Mouse (Mus musculus): Measurements from ENCODE around the gene Dgka.

The Dgka gene

GRCm38 (mm10) chr10:128744680-128745601, at the start of gene Dgka:
TSS of gene Dgka (minus strand) at chr10:128744855.
- DNase-seq (ENCODE audit: low spot score), result no peak

- no peak for DNase-seq (ENCODE audit: low spot score)
Observed at GRCm38 (mm10) chr10:128794391-128794790, 49.7 kb upstream of the Dgka start.

GRCm38 (mm10) chr10:128793258-128793657, 48.6 kb upstream of the Dgka start:
- no peak for DNase-seq (ENCODE audit: low spot score)

- no peak for DNase-seq (ENCODE audit: low spot score)
Observed at GRCm38 (mm10) chr10:128792041-128792440, 47.4 kb upstream of the Dgka start.

- DNase-seq (ENCODE audit: low spot score), result no peak
Observed at GRCm38 (mm10) chr10:128790398-128791124, 45.9 kb upstream of the Dgka start, which contains the start of gene Mmp19. TSS of gene Mmp19 (plus strand) at chr10:128790910.

- no peak for DNase-seq (ENCODE audit: low spot score)
Observed at GRCm38 (mm10) chr10:128780200-128780599, 35.5 kb upstream of the Dgka start.

GRCm38 (mm10) chr10:128779011-128779795, 34.5 kb upstream of the Dgka start:
- DNase-seq (ENCODE audit: low spot score), result peak; percentile 78

- no peak for DNase-seq (ENCODE audit: low spot score)
Observed at GRCm38 (mm10) chr10:128778441-128778840, 33.8 kb upstream of the Dgka start.

GRCm38 (mm10) chr10:128773685-128774084, 29.0 kb upstream of the Dgka start:
- no peak for DNase-seq (ENCODE audit: low spot score)

- DNase-seq (ENCODE audit: low spot score), result no peak
Observed at GRCm38 (mm10) chr10:128772895-128773294, 28.2 kb upstream of the Dgka start.

GRCm38 (mm10) chr10:128748252-128748864, 3.7 kb upstream of the Dgka start:
- DNase-seq (ENCODE audit: low spot score), result peak; percentile 85

GRCm38 (mm10) chr10:128747646-128748251, 3.1 kb upstream of the Dgka start, which contains the start of gene Pym1:
TSS of gene Pym1 (plus strand) at chr10:128747889.
- peak; percentile 84 for DNase-seq (ENCODE audit: low spot score)

GRCm38 (mm10) chr10:128746972-128747645, 2.5 kb upstream of the Dgka start:
- DNase-seq (ENCODE audit: low spot score), result no peak

- DNase-seq (ENCODE audit: low spot score), result no peak
Observed at GRCm38 (mm10) chr10:128745946-128746613, 1.4 kb upstream of the Dgka start.

- no peak for DNase-seq (ENCODE audit: low spot score)
Observed at GRCm38 (mm10) chr10:128744211-128744610, 444 bp downstream of the Dgka start.

- peak; percentile 55 for DNase-seq (ENCODE audit: low spot score)
Observed at GRCm38 (mm10) chr10:128743791-128744191, 864 bp downstream of the Dgka start.

GRCm38 (mm10) chr10:128743235-128743634, 1.4 kb downstream of the Dgka start:
- no peak for DNase-seq (ENCODE audit: low spot score)

GRCm38 (mm10) chr10:128742616-128743015, 2.0 kb downstream of the Dgka start:
- DNase-seq (ENCODE audit: low spot score), result no peak

- no peak for DNase-seq (ENCODE audit: low spot score)
Observed at GRCm38 (mm10) chr10:128740296-128740695, 4.4 kb downstream of the Dgka start.

- DNase-seq (ENCODE audit: low spot score), result peak; percentile 30
Observed at GRCm38 (mm10) chr10:128737435-128737834, 7.2 kb downstream of the Dgka start.

All from testis, postnatal 14 days (tissue).